Mouse (Mus musculus): ENCODE data around the gene Zbtb18. TPM values are rescaled to one million over a fixed set of nuclear protein-coding genes. Genes with fewer than 3 reads are reported as not detected.

Zbtb18 gene
- polyA plus RNA-seq, 1 experiment: 32.3 TPM

DNA sequence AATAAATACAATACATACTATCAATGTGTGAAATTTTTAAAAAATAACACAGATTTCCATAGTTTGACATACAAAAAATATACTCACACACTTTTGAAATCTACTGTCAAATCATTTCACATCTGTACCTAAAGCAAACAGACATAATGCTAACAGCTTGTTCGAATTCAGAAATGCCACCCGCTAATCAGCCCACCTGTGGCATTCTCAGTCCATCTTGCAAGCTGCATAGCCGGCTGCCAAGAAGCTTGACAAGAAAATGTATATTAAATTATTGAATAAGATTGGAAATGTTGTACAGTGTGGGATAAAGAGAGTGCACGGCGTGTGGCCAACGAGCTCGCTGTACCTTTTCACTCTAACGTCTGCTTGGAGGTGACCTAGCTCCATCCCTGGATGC, 52.2 kb downstream of the Zbtb18 start:
- no peak overlapping the region for H3K4me3 ChIP-seq (ENCODE audit: insufficient read depth, low read length)
- H3K27ac ChIP-seq (ENCODE audit: insufficient read depth, low read depth, low read length): no peak overlapping the region
- no peak for TF ChIP-seq CTCF (IDR thresholded peaks at IDR 0.05; ENCODE audit: low read depth, low read length)
- no peak for TF ChIP-seq POLR2A (IDR thresholded peaks at IDR 0.05; ENCODE audit: borderline replicate concordance, low read depth, low read length)
- H3K4me1 ChIP-seq (ENCODE audit: control insufficient read depth, insufficient read depth, low read length): peaks cover 16% of the 10 kb centered on the region

GRCm38 (mm10) chr1:177494913-177495542, 52.9 kb downstream of the Zbtb18 start:
- TF ChIP-seq CTCF (IDR thresholded peaks at IDR 0.05; ENCODE audit: low read depth, low read length) (no peak), POLR2A (IDR thresholded peaks at IDR 0.05; ENCODE audit: borderline replicate concordance, low read depth, low read length) (no peak)
- Histone ChIP-seq H3K27ac (ENCODE audit: insufficient read depth, low read depth, low read length) (no peak overlapping the region), H3K4me1 (ENCODE audit: control insufficient read depth, insufficient read depth, low read length) (peaks cover 12% of the 10 kb centered on the region), H3K4me3 (ENCODE audit: insufficient read depth, low read length) (no peak overlapping the region)

Other genes with a start within 250 kb of the Zbtb18 start
- gene Akt3, start 184.1 kb upstream of the Zbtb18 start, polyA plus RNA-seq (2012; ENCODE audit: insufficient read depth, insufficient read length, missing spikeins): 29.7 and 32.6 TPM in 2 replicates

All from bone marrow macrophage, adult 2 months (primary cell).